Mouse (Mus musculus) E14TG2a.4 (cell line): Measurements from ENCODE around the gene Matn4.
A peak's percentile ranks its signal among the peaks of the same experiment; 100 is the strongest.

ENCODE experiments used
- H3K27me3 ChIP-seq: 2 replicates; pipeline ENCODE4 v1.6.1; 2014; ENCODE audit warnings: low read length, control low read depth; ENCODE audit not compliant: insufficient read depth
- H3K36me3 ChIP-seq: 2 replicates; pipeline ENCODE4 v1.6.1; 2014; ENCODE audit warnings: low read length, control low read depth; ENCODE audit not compliant: insufficient read depth
- H3K4me1 ChIP-seq: replicated peaks from 2 replicates; pipeline ENCODE4 v1.6.1; 2014; ENCODE audit warnings: low read depth, low read length, control low read depth
- H3K4me3 ChIP-seq: replicated peaks from 2 replicates; pipeline ENCODE4 v1.5.1; 2014; ENCODE audit warnings: mild to moderate bottlenecking, low read length
- H3K9me3 ChIP-seq: 2 replicates; pipeline ENCODE4 v1.6.1; 2014; ENCODE audit warnings: low read length, control low read depth
- CTCF ChIP-seq: conservative IDR thresholded peaks from 2 replicates; pipeline ENCODE4 v1.5.1; 2014; ENCODE audit warnings: low read length
- NANOG ChIP-seq: IDR thresholded peaks from 2 replicates; pipeline ENCODE4 v1.6.1; 2014; ENCODE audit warnings: borderline replicate concordance, low read length, mixed read lengths
- POU5F1 ChIP-seq: IDR thresholded peaks from 2 replicates; pipeline ENCODE4 v1.6.1; 2014; ENCODE audit warnings: low read length, borderline replicate concordance

Matn4 gene

GRCm38 (mm10) chr2:164424406-164424805, 19.4 kb upstream of the Matn4 start:
- TF ChIP-seq POU5F1 (no peak), CTCF (no peak), NANOG (no peak)

DNA sequence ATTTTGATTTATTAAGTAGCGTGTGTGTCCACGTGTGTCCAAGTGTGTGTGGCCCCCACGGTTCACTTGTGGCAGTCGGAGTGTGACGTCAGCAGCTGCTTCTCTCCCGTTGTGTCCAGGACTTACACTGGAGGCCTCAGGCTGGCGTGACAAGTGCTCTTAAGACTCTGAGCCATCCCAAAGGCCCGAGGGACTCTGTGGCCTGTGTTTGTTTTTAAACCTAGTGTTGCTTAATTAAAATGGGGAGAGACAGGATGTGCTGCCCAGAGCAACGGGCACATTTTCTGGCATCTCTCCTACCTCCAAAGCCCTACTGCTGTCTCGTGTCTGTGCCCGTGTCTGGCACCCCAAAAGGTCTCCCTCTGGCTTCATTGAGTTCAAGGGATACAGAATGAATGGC, 18.5 kb upstream of the Matn4 start:
- 0 out of 2 replicates have a peak, but pooled peaks cover 4% of the 10 kb centered on the region for H3K9me3 ChIP-seq
- H3K36me3 ChIP-seq, result peaks cover 38% of the 10 kb centered on the region
- H3K27me3 ChIP-seq, result peaks cover 26% of the 10 kb centered on the region
- H3K4me3 ChIP-seq, result no peak overlapping the region
- no peak for TF ChIP-seq NANOG
- TF ChIP-seq POU5F1, result no peak
- TF ChIP-seq CTCF, result no peak
- peaks cover 59% of the 10 kb centered on the region for H3K4me1 ChIP-seq

More at GRCm38 (mm10) chr2:164424406-164424805, 19.4 kb upstream of the Matn4 start:
- Histone ChIP-seq H3K27me3 (peaks cover 36% of the 10 kb centered on the region), H3K4me1 (peaks cover 59% of the 10 kb centered on the region), H3K36me3 (peaks cover 47% of the 10 kb centered on the region), H3K9me3 (0 out of 2 replicates have a peak, but pooled peaks cover 4% of the 10 kb centered on the region), H3K4me3 (no peak overlapping the region)

DNA sequence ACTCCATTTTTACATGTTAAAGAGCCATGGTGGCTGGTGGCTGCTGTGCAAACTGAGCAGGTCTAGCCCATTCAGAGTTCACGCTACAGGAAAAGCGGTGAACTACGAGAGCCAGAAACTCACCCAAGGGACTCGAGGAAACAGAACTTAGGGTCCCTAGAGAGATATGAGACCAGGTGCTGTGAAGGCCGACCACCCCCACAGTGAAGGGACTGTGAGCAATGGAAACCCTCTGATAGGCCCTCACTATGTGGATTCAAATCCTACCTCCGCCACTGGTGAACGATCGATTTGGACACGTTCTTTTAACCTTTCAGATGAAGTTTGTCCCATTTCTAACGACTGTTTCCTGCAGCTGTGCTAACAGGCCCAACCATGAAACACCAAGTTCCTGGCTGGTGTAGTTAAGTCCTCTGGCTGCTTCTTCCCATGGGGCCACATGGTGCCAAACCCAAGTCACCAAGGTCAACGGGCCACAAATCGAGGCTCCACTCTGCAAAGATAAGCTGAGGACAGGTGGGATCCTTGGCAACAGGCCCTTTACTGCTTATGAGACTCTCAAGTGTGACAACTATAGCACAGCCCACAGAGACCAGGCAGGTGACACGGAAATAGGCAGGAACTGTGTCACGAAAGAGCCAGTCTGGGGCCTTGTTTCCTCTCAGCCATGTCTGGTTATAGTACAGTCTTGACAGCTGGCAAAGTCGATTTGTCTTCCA, 17.9 kb upstream of the Matn4 start:
- Histone ChIP-seq H3K36me3 (peaks cover 32% of the 10 kb centered on the region), H3K9me3 (0 out of 2 replicates have a peak, but pooled peaks cover 4% of the 10 kb centered on the region), H3K4me1 (peaks cover 58% of the 10 kb centered on the region), H3K4me3 (no peak overlapping the region), H3K27me3 (peaks cover 20% of the 10 kb centered on the region)
- no peak for TF ChIP-seq POU5F1
- TF ChIP-seq CTCF, result no peak
- no peak for TF ChIP-seq NANOG

GRCm38 (mm10) chr2:164421979-164422378, 17.0 kb upstream of the Matn4 start:
- H3K27me3 ChIP-seq, result peaks cover 11% of the 10 kb centered on the region
- H3K4me1 ChIP-seq, result peaks cover 56% of the 10 kb centered on the region
- H3K9me3 ChIP-seq, result 0 out of 2 replicates have a peak, but pooled peaks cover 4% of the 10 kb centered on the region
- no peak overlapping the region for H3K4me3 ChIP-seq
- H3K36me3 ChIP-seq, result peaks cover 23% of the 10 kb centered on the region
- no peak for TF ChIP-seq NANOG
- no peak for TF ChIP-seq POU5F1
- no peak for TF ChIP-seq CTCF

- Histone ChIP-seq H3K36me3 (peaks cover 19% of the 10 kb centered on the region), H3K9me3 (0 out of 2 replicates have a peak, but pooled peaks cover 4% of the 10 kb centered on the region), H3K27me3 (peaks cover 7% of the 10 kb centered on the region; the same call in 1 of the 2 replicates), H3K4me1 (peaks cover 49% of the 10 kb centered on the region), H3K4me3 (no peak overlapping the region)
- no peak for TF ChIP-seq POU5F1
- TF ChIP-seq CTCF, result no peak
- TF ChIP-seq NANOG, result no peak
Observed at GRCm38 (mm10) chr2:164421306-164421705, 16.3 kb upstream of the Matn4 start.

- TF ChIP-seq NANOG, result no peak
- TF ChIP-seq POU5F1, result no peak
- TF ChIP-seq CTCF, result no peak
- H3K9me3 ChIP-seq, result 0 out of 2 replicates have a peak, but pooled peaks cover 4% of the 10 kb centered on the region
- no peak overlapping the region for H3K4me3 ChIP-seq
- H3K36me3 ChIP-seq, result peaks cover 17% of the 10 kb centered on the region
- peaks cover 14% of the 10 kb centered on the region for H3K27me3 ChIP-seq
- peaks cover 35% of the 10 kb centered on the region for H3K4me1 ChIP-seq
Observed at GRCm38 (mm10) chr2:164419489-164419888, 14.5 kb upstream of the Matn4 start.

DNA sequence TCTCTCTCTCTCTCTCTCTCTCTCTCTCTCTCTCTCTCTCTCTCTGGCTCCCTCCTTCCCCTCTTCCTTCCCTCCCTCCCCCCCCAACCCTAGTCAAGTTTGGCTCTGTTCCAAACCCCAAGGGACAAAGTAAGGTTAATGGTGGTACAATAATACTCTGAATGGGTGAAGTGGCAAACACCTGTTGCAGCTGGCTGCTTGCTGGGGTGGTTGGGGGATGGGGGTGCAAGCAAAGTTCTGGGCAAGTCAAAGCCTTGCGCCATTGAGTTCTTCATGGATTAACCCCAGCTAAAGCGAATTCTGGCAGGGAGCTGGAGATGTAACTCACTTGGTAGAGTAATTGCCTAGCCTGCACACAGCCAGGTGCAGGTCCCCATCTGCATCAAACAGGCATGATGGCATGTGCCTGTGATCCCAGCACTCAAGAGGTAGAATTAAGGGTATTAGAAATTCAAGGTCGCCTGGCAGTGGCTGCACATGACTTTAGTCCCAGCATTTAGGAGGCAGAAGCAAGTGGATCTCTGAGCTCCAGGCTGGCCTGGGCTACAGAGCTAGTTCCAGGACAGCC, 13.4 kb upstream of the Matn4 start:
- no peak overlapping the region for H3K4me3 ChIP-seq
- TF ChIP-seq POU5F1, result no peak
- TF ChIP-seq NANOG, result no peak
- TF ChIP-seq CTCF, result no peak
- H3K9me3 ChIP-seq, result no peaks in the 10 kb centered on the region
- peaks cover 23% of the 10 kb centered on the region for H3K27me3 ChIP-seq
- H3K4me1 ChIP-seq, result peaks cover 42% of the 10 kb centered on the region
- 0 out of 2 replicates have a peak, but pooled peaks cover 6% of the 10 kb centered on the region for H3K36me3 ChIP-seq

- Histone ChIP-seq H3K4me1 (peaks cover 38% of the 10 kb centered on the region), H3K27me3 (peaks cover 26% of the 10 kb centered on the region), H3K9me3 (no peaks in the 10 kb centered on the region), H3K4me3 (no peak overlapping the region), H3K36me3 (no peaks in the 10 kb centered on the region)
- TF ChIP-seq CTCF (peak; percentile 51), NANOG (no peak)
Observed at GRCm38 (mm10) chr2:164417198-164417597, 12.2 kb upstream of the Matn4 start.

DNA sequence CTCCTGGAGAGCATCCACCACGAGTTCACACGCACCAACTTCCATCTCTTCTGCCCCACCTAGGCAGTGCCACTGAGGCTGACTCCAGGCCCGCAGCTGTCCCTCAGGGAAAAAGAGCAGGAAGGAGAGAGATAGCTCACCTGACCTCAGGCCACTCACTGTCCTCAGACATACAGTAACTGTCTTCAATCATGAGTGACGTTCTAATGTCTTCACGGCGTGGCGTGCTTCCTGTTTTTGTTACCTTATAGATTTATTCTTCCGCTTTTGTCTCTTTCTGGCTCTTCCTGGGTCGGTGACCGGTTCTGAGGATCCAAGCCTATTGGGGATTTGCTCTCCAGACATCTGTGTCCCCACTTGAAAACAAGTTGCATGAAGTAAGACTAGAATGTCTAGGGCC, 9.6 kb upstream of the Matn4 start:
- Histone ChIP-seq H3K9me3 (no peaks in the 10 kb centered on the region), H3K4me1 (peaks cover 33% of the 10 kb centered on the region), H3K27me3 (peaks cover 41% of the 10 kb centered on the region), H3K4me3 (peak overlapping the region; percentile 68), H3K36me3 (no peaks in the 10 kb centered on the region)
- TF ChIP-seq POU5F1, result no peak
- no peak for TF ChIP-seq CTCF
- no peak for TF ChIP-seq NANOG
